Mouse (Mus musculus) urinary bladder, postnatal 4 days (tissue): ENCODE results near the gene Clec16a.

Experiments used
- DNase-seq, 2 experiments: peaks; one replicate each; pipeline ENCODE4 v3.0.0; 2021 to 2022; ENCODE audit warnings: low spot score in 2 of 2

Gene Clec16a

GRCm38 (mm10) chr16:10785371-10786231 is 240.5 kb downstream of the Clec16a start, which contains the start of gene Socs1:
TSS of gene Socs1 (minus strand) at chr16:10785536.
- DNase-seq = peak; percentile 90 to 92

DNA sequence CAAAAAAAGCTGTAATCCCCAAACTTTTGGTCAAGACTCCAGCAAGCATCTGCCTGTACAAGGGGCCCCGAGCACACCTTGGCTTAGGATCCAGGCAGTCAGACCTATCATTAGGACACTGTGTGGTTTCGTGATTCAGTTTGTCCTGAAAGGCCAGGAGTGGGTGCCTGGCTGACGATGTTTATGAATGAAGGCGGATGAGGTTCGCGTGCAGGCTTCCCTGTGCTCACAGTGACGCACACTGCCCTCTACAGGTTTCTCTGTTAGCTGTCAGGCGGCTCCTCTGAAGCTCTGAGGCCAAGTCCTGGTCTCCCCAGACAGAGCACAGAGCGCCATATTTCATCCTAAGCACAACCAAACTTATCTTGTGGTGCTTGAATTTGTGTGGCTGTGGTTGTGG is 241.1 kb downstream of the Clec16a start:
- peak; percentile 78 to 81 for DNase-seq

DNA sequence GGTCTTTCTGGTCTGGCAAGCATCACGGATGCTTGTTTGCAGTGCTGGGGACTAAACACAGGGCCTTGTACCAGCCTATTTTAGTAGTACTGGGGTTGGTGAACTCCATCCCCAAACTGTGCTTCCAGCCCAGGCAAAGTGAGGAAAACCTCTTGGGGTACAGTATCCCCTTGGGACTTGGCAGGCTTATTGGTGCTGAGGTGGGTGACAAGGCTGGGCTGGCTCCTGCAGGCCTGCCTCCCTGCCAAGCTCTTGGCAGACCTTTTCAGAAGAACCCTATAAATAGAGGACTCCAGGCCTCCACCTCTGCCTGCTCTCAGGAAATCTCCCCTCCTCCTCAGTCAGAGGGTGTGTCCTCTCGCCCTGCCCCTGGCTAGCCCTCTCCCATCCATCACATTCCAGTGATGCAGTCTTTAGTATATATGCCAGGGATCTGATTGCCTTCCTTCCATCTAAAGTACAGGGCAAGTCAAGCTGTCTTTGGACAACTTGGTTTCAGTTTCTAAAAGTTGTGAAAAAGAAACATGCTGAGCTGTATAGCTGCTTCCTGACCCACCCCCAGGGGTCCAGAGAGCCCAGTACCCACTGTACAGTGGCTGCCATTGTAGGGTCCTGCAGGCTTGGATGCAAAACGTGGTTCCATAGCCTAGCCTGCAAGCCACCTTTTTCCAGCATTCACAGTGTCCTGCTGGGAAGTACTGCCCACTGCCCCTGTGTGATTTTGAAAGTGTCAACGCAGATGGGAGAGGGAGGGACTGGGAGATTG is 241.8 kb downstream of the Clec16a start:
- DNase-seq = no peak

- no peak for DNase-seq
Measured at GRCm38 (mm10) chr16:10787548-10788058, 242.5 kb downstream of the Clec16a start.

- DNase-seq = no peak
Measured at GRCm38 (mm10) chr16:10788271-10788670, 243.1 kb downstream of the Clec16a start, which contains the start of gene Tnp2. TSS of gene Tnp2 (minus strand) at chr16:10788660.

DNA sequence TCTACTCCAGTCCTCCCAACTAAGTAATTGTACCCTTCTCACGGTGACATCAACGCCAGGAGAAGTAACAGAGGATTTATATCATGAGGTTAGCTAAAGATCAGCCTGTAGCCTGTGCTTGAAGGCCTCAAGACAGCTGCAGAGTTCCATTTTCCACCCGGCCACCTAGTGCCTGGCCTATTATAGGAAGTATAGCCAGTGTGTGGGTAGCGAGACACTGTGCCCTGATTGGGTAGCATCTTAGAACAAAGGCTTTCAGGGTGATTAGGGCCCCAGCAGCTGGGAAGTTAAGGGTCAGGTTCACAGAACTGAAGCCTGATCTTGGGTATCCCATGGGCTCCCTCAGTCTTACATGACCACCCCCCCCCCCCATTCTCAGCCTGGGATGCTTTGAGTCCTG is 243.7 kb downstream of the Clec16a start:
- DNase-seq = no peak

GRCm38 (mm10) chr16:10790702-10791101 is 245.6 kb downstream of the Clec16a start, which contains the start of gene Prm3:
TSS of gene Prm3 (minus strand) at chr16:10790914.
- DNase-seq = no peak
